7 mouse cellular contexts compared by ENCODE assay signal in the genomic region with DNA sequence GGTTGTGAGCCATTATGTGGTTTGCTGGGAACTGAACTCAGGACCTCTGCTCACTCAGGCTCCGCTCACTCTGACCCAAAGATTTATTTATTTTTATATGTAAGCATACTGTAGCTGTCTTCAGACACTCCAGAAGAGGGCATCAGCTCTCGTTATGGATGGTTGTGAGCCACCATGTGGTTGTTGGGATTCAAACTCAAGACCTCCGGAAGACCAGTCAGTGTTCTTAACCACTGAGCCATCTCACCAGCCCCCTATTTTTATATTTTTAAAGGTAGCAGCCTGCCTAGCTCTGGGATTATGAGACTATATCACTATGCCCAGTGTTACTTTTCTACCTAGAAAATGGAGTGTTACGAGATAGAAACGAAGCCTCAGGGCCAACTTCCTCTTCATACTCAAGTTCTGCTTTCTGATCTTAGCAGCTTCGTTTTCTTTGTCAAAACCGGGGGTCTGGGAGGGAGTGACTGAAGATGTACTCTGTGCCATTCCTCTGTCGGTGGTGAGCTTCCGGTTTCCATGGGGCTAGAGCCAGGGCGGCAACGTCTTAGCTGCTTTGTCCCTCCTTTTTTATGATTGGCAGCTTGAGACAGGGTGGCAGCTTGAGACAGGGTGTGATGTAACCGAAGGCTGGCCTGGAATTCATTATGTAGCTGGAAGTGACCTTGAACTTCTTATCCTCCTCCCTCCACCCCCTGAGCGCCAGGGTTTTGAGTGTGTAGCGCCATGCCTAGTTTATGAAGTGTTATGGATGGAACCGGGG. TPM values are rescaled to one million over a fixed set of nuclear protein-coding genes. Genes with fewer than 3 reads are reported as not detected.
DNase-seq lines count a peak whose midpoint lies in the region; ATAC-seq lines count a peak whose summit lies in the region.

No protein-coding gene starts in this region.

- H3K27ac ChIP-seq in neural tube, embryonic 15.5 days (replicated peaks), result no peak overlapping the region
- H3K27ac ChIP-seq in hindbrain, embryonic 12.5 days, result no peak overlapping the region

- H3K36me3 ChIP-seq in megakaryocyte, embryonic 14.5 days (replicated peaks; ENCODE audit: low read length), result no peaks in the 10 kb centered on the region
- no peaks in the 10 kb centered on the region for H3K36me3 ChIP-seq in neural tube, embryonic 15.5 days
- no peaks in the 10 kb centered on the region for H3K36me3 ChIP-seq in hindbrain, embryonic 12.5 days

- H3K4me1 ChIP-seq in megakaryocyte, embryonic 14.5 days, result 0 out of 2 replicates have a peak, but pooled peaks cover 5% of the 10 kb centered on the region
- no peaks in the 10 kb centered on the region for H3K4me1 ChIP-seq in neural tube, embryonic 15.5 days
- no peaks in the 10 kb centered on the region for H3K4me1 ChIP-seq in hindbrain, embryonic 12.5 days

- no peaks in the 10 kb centered on the region for H3K9me3 ChIP-seq in megakaryocyte, embryonic 14.5 days
- H3K9me3 ChIP-seq in neural tube, embryonic 15.5 days (replicated peaks), result no peaks in the 10 kb centered on the region
- H3K9me3 ChIP-seq in hindbrain, embryonic 12.5 days (replicated peaks), result no peaks in the 10 kb centered on the region

- H3K4me3 ChIP-seq in megakaryocyte, embryonic 14.5 days (replicated peaks), result peak overlapping the region; percentile 11
- H3K4me3 ChIP-seq in neural tube, embryonic 15.5 days (replicated peaks), result no peak overlapping the region
- H3K4me3 ChIP-seq in hindbrain, embryonic 12.5 days, result no peak overlapping the region

- no peak overlapping the region for H3K9ac ChIP-seq in neural tube, embryonic 15.5 days (replicated peaks)
- H3K9ac ChIP-seq in hindbrain, embryonic 12.5 days, result no peak overlapping the region

- no peak for ATAC-seq in neural tube, embryonic 15.5 days (ENCODE audit: low FRiP score)
- ATAC-seq in hindbrain, embryonic 12.5 days (ENCODE audit: low FRiP score), result no peak

- H3K4me2 ChIP-seq in neural tube, embryonic 15.5 days, result no peak overlapping the region
- no peak overlapping the region for H3K4me2 ChIP-seq in hindbrain, embryonic 12.5 days (replicated peaks)

- H3K27me3 ChIP-seq in megakaryocyte, embryonic 14.5 days (replicated peaks), result peaks cover 24% of the 10 kb centered on the region
- no peaks in the 10 kb centered on the region for H3K27me3 ChIP-seq in neural tube, embryonic 15.5 days (replicated peaks)
- no peaks in the 10 kb centered on the region for H3K27me3 ChIP-seq in hindbrain, embryonic 12.5 days

- WGBS in neural tube, embryonic 15.5 days, result 81% methylated on average over 15 of the region's 15 CpGs
- 72% methylated on average over 15 of the region's 15 CpGs for WGBS in hindbrain, embryonic 12.5 days

- DNase-seq in A20 (ENCODE audit: low read depth, low spot score), result peak; percentile 87
- DNase-seq in CD8-positive naive resting alpha-beta T cell, adult 2 months (ENCODE audit: low read depth in 2 of 2, low spot score in 2 of 2), result peak; percentile 13 to 27
- peak; percentile 58 for DNase-seq in forelimb bud, embryonic 11.5 days (ENCODE audit: low read depth, low spot score)
- no peak for DNase-seq in frontal cortex, postnatal 36 days (ENCODE audit: low spot score in 2 of 2)

RNA-seq across cellular contexts. Expression of gene Capzb, which starts 23.5 kb away (rescaled TPM):
- 104 and 238 TPM in 2 replicates for polyA plus RNA-seq in megakaryocyte, embryonic 14.5 days (2012; ENCODE audit: insufficient read depth, low replicate concordance)
- 323 and 359 TPM in 2 replicates for polyA plus RNA-seq in neural tube, embryonic 15.5 days (2015; fragmentation: Nextera tagmentation; extraction: Ambion mirVana)
- 335 and 369 TPM in 2 replicates for polyA plus RNA-seq in hindbrain, embryonic 12.5 days (2016; fragmentation: Nextera tagmentation; extraction: Ambion mirVana)

RNA-seq across cellular contexts. Expression of gene Minos1, which starts 38.3 kb away (rescaled TPM):
- 1.3 and 27.4 TPM in 2 replicates for polyA plus RNA-seq in megakaryocyte, embryonic 14.5 days (2012; ENCODE audit: insufficient read depth, low replicate concordance)
- 440 and 466 TPM in 2 replicates for polyA plus RNA-seq in neural tube, embryonic 15.5 days (2015; fragmentation: Nextera tagmentation; extraction: Ambion mirVana)
- 376 and 407 TPM in 2 replicates for polyA plus RNA-seq in hindbrain, embryonic 12.5 days (2016; fragmentation: Nextera tagmentation; extraction: Ambion mirVana)

Comparison
In these comparisons a context has a peak if more than half of its experiments do, and no peak if none do; other contexts are left out.
1. DNase-seq: peak in A20 (single experiment), CD8-positive naive resting alpha-beta T cell, adult 2 months (2 of 2) and forelimb bud, embryonic 11.5 days (single experiment); none in frontal cortex, postnatal 36 days (0 of 2).
2. RNA of gene Minos1, which starts 38.3 kb away (polyA plus RNA-seq): 440 to 466 TPM in neural tube, embryonic 15.5 days and 376 to 407 TPM in hindbrain, embryonic 12.5 days; 1.3 to 27.4 TPM in megakaryocyte, embryonic 14.5 days; every median in the first group is over 10 times any median in the second.